Mouse (Mus musculus) olfactory bulb, adult 2 months (tissue): ENCODE measurements at regions not wholly inside any gene's neighbourhood (a gene's known extent, or its start where the extent isn't known, plus 50 kb on each side); places are given as distances from the start of the nearest gene placed in this dataset.
A peak's percentile ranks its signal among the peaks of the same experiment; 100 is the strongest.
"Not testable (repeated sequence)": the region's sequence is repeated elsewhere in the genome, so short reads cannot be mapped to it uniquely, and the experiment has no call there.

Source experiments
- H3K27ac ChIP-seq: fragments of 200-500 bp; 2 replicates; pipeline ENCODE4 v1.5.1; 2012; ENCODE audit warnings: low read depth, low read length; ENCODE audit not compliant: insufficient read depth
- H3K4me1 ChIP-seq: fragments of 200-500 bp; 2 replicates; pipeline ENCODE4 v1.6.1; 2012; ENCODE audit warnings: low read length; ENCODE audit not compliant: control insufficient read depth, insufficient read depth
- H3K4me3 ChIP-seq: fragments of 200-500 bp; 2 replicates; pipeline ENCODE4 v1.5.1; 2012; ENCODE audit warnings: mild to moderate bottlenecking, low read depth, low read length, moderate library complexity; ENCODE audit not compliant: insufficient read depth
- CTCF ChIP-seq: fragments of 200-500 bp; IDR thresholded peaks from 2 replicates; pipeline ENCODE4 v1.5.1; 2012; ENCODE audit warnings: low read depth, mild to moderate bottlenecking, low read length, moderate library complexity; ENCODE audit not compliant: insufficient read depth
- POLR2A ChIP-seq: fragments of 200-500 bp; IDR thresholded peaks from 2 replicates; pipeline ENCODE4 v1.6.1; 2012; ENCODE audit warnings: mild to moderate bottlenecking, low read depth, low read length, moderate library complexity; ENCODE audit not compliant: insufficient read depth
- WGBS: fragments of 180-500 bp; shearing (Covaris S2); methylation state at CpG from one replicate; pipeline ENCODE4 v1.1.7; 2018; 5-methylcytosine and 5-hydroxymethylcytosine counted together

- peaks cover 28% of the 10 kb centered on the region for H3K4me1 ChIP-seq
- H3K4me3 ChIP-seq: peak overlapping the region; percentile 52
- 8% methylated on average over 49 of the region's 49 CpGs for WGBS
- TF ChIP-seq POLR2A (no peak), CTCF (peak; percentile 9; the same call in 1 of the 2 replicates)
- H3K27ac ChIP-seq: no peak overlapping the region
Observed at GRCm38 (mm10) chr10:7390239-7391091, 83.0 kb downstream of the Ulbp1 start.

- WGBS: 36% methylated on average over 3 of the region's 3 CpGs
- not testable (repeated sequence) for H3K27ac ChIP-seq, H3K4me1 ChIP-seq, H3K4me3 ChIP-seq
Observed at GRCm38 (mm10) chr10:7358791-7359190, 114.6 kb downstream of the Ulbp1 start.

- H3K4me3 ChIP-seq, H3K4me1 ChIP-seq, H3K27ac ChIP-seq: not testable (repeated sequence)
- WGBS: 94% methylated on average over 13 of the region's 13 CpGs
Observed at GRCm38 (mm10) chr10:7344290-7344689, 129.1 kb downstream of the Ulbp1 start.

GRCm38 (mm10) chr10:7343736-7344135 lies 129.7 kb downstream of the Ulbp1 start:
- not testable (repeated sequence) for H3K4me3 ChIP-seq

GRCm38 (mm10) chr10:7333077-7333747 lies 121.2 kb upstream of the Cnksr3 start:
- 32% methylated on average over 11 of the region's 11 CpGs for WGBS
- no peak overlapping the region for H3K4me3 ChIP-seq
- TF ChIP-seq CTCF (no peak; the same call in 1 of the 2 replicates), POLR2A (no peak)
- H3K27ac ChIP-seq: no peak overlapping the region
- H3K4me1 ChIP-seq: no peaks in the 10 kb centered on the region

More at GRCm38 (mm10) chr10:7343736-7344135, 129.7 kb downstream of the Ulbp1 start:
- not testable (repeated sequence) for H3K27ac ChIP-seq, H3K4me1 ChIP-seq
- WGBS: 98% methylated on average over 8 of the region's 8 CpGs

- 42% methylated on average over 3 of the region's 3 CpGs for WGBS
- no peak overlapping the region for H3K27ac ChIP-seq
- TF ChIP-seq POLR2A (no peak), CTCF (no peak)
- no peaks in the 10 kb centered on the region for H3K4me1 ChIP-seq
- no peak overlapping the region for H3K4me3 ChIP-seq
Observed at GRCm38 (mm10) chr10:7328262-7328661, 116.2 kb upstream of the Cnksr3 start.

- not testable (repeated sequence) for H3K27ac ChIP-seq, H3K4me1 ChIP-seq, H3K4me3 ChIP-seq
- 98% methylated on average over 3 of the region's 3 CpGs for WGBS
Observed at GRCm38 (mm10) chr10:7327046-7327445, 115.0 kb upstream of the Cnksr3 start.

- 78% methylated on average over 4 of the region's 4 CpGs for WGBS
Observed at GRCm38 (mm10) chr10:7325074-7325473, 113.0 kb upstream of the Cnksr3 start.

GRCm38 (mm10) chr10:7323258-7323657 lies 111.2 kb upstream of the Cnksr3 start:
- WGBS: 43% methylated on average over 3 of the region's 3 CpGs

More at GRCm38 (mm10) chr10:7325074-7325473, 113.0 kb upstream of the Cnksr3 start:
- Histone ChIP-seq H3K27ac (no peak overlapping the region), H3K4me3 (no peak overlapping the region), H3K4me1 (no peaks in the 10 kb centered on the region)
- TF ChIP-seq CTCF (no peak), POLR2A (no peak)

GRCm38 (mm10) chr10:7309927-7310326 lies 97.9 kb upstream of the Cnksr3 start:
- no peak overlapping the region for H3K27ac ChIP-seq
- WGBS: 94% methylated on average over 3 of the region's 3 CpGs
- no peak for TF ChIP-seq CTCF
- no peak for TF ChIP-seq POLR2A
- no peaks in the 10 kb centered on the region for H3K4me1 ChIP-seq
- H3K4me3 ChIP-seq: no peak overlapping the region

More at GRCm38 (mm10) chr10:7323258-7323657, 111.2 kb upstream of the Cnksr3 start:
- TF ChIP-seq POLR2A: no peak
- Histone ChIP-seq H3K27ac (no peak overlapping the region), H3K4me1 (no peaks in the 10 kb centered on the region), H3K4me3 (no peak overlapping the region)

GRCm38 (mm10) chr10:7305881-7306280 lies 93.8 kb upstream of the Cnksr3 start:
- WGBS: 27% methylated on average over 3 of the region's 3 CpGs
- H3K4me1 ChIP-seq, H3K4me3 ChIP-seq: not testable (repeated sequence)

More at GRCm38 (mm10) chr10:7305881-7306280, 93.8 kb upstream of the Cnksr3 start:
- not testable (repeated sequence) for H3K27ac ChIP-seq
